Mouse (Mus musculus) liver, embryonic 14.5 days (tissue): ENCODE measurements around the gene Prkn.

Experiments used
- CTCF ChIP-seq: IDR thresholded peaks from 2 replicates; pipeline ENCODE4 v1.5.1; 2016; ENCODE audit warnings: antibody characterized with exemption, low read depth, control low read depth
- EP300 ChIP-seq: IDR thresholded peaks from 2 replicates; pipeline ENCODE4 v1.6.1; 2016; ENCODE audit warnings: antibody characterized with exemption, low read depth

GRCm38 (mm10) chr17:11866231-11866630 lies 1026.0 kb downstream of the Prkn start:
- TF ChIP-seq CTCF, result no peak
- no peak for TF ChIP-seq EP300
